In the genomic region with DNA sequence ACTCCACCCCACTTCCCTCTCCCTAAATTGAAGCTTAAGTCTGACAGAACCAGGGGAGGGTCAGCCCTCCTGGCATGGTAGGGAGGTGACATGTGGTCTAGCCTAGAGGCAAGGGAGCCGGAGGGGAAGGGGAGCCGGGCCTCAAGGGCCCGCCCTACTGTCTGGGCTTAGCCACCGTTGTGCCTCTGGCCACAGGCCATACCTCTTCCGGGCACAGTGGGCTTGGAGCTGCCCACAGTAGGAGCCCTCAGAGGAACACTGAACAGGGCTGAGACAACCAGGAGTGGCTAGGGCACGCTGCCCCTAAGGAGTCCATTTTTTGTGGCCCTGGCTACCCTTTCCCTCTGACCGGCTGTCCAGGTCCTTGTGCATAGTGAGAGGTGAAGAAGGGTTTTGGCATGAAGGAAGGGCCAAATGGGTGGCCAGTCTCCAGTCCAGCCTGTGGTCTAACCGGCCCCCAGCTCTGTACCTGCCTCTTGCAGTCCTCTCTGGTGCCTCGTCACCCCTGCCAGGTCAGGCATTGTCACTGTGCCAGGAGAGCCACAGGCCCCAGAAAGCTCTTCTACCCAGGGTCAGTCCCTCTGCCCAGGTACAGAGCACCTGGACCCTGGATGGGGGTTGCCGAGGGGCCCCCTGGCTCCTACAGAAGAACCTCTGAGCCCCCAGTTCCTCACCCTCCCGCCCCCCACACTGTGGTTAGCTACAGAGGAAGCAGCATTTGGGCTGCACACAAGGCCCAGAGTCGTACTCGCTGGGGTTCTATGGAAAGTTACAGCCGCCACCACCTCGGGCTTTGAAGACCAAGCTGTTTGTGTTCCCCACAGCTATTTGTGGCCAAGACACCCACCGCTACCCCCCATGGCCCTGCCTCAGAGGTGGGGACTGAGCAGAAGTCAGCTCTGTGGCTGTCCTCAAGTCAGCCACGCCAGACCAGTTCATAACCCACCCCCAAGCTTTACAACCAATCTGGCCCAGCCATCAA, we compare ENCODE assay signal across 21 mouse cellular contexts. TPM values are rescaled to one million over a fixed set of nuclear protein-coding genes. Genes with fewer than 3 reads are reported as not detected.
DNase-seq lines count a peak whose midpoint lies in the region; ATAC-seq lines count a peak whose summit lies in the region.
"Had no signal": no experiment of that assay in that cellular context is flagged by ENCODE, and none has a peak within 500 bp of the region (broad histone marks: within the 10 kb centered on the region; RNA-seq: fewer than 3 reads in every experiment).

No protein-coding gene starts in this region.

- no peaks in the 10 kb centered on the region for H3K36me3 ChIP-seq in embryonic facial prominence, embryonic 15.5 days
- no peaks in the 10 kb centered on the region for H3K36me3 ChIP-seq in embryonic facial prominence, embryonic 10.5 days (replicated peaks)
- H3K36me3 ChIP-seq: heart, embryonic 13.5 days; kidney, embryonic 15.5 days; neural tube, embryonic 12.5 days had no signal

- no peak overlapping the region for H3K4me2 ChIP-seq in embryonic facial prominence, embryonic 15.5 days (replicated peaks)
- H3K4me2 ChIP-seq: heart, embryonic 13.5 days; kidney, embryonic 15.5 days; lung, embryonic 14.5 days; neural tube, embryonic 12.5 days had no signal

- no peak overlapping the region for H3K9ac ChIP-seq in embryonic facial prominence, embryonic 15.5 days
- H3K9ac ChIP-seq: heart, embryonic 13.5 days; kidney, embryonic 15.5 days; lung, embryonic 14.5 days; neural tube, embryonic 12.5 days had no signal

- no peak overlapping the region for H3K4me3 ChIP-seq in embryonic facial prominence, embryonic 15.5 days (replicated peaks)
- no peak overlapping the region for H3K4me3 ChIP-seq in embryonic facial prominence, embryonic 10.5 days
- H3K4me3 ChIP-seq: heart, embryonic 13.5 days; kidney, embryonic 15.5 days; neural tube, embryonic 12.5 days had no signal

- peak; percentile 26; the same call in 1 of the 2 replicates for ATAC-seq in embryonic facial prominence, embryonic 15.5 days (ENCODE audit: insufficient number of reproducible peaks, low FRiP score, low TSS enrichment, low read depth)
- ATAC-seq in megakaryocyte, adult 5-6 weeks (ENCODE audit: poor library complexity, severe bottlenecking) = peak; percentile 58
- ATAC-seq: forebrain, embryonic 14.5 days; midbrain, embryonic 16.5 days had no signal

- H3K27ac ChIP-seq in embryonic facial prominence, embryonic 15.5 days (replicated peaks) = no peak overlapping the region
- no peak overlapping the region for H3K27ac ChIP-seq in embryonic facial prominence, embryonic 10.5 days (replicated peaks)
- H3K27ac ChIP-seq: heart, embryonic 13.5 days; kidney, embryonic 15.5 days; macrophage; neural tube, embryonic 12.5 days had no signal

- 82% methylated on average over 17 of the region's 17 CpGs for WGBS in embryonic facial prominence, embryonic 15.5 days
- 88% methylated on average over 17 of the region's 17 CpGs for WGBS in embryonic facial prominence, embryonic 10.5 days

- H3K4me1 ChIP-seq in embryonic facial prominence, embryonic 15.5 days = peaks cover 5% of the 10 kb centered on the region
- no peaks in the 10 kb centered on the region for H3K4me1 ChIP-seq in embryonic facial prominence, embryonic 10.5 days
- H3K4me1 ChIP-seq: kidney, embryonic 15.5 days; neural tube, embryonic 12.5 days had no signal

- H3K9me3 ChIP-seq in embryonic facial prominence, embryonic 15.5 days (replicated peaks) = no peaks in the 10 kb centered on the region
- H3K9me3 ChIP-seq in embryonic facial prominence, embryonic 10.5 days = no peaks in the 10 kb centered on the region
- H3K9me3 ChIP-seq: heart, embryonic 13.5 days; kidney, embryonic 15.5 days; neural tube, embryonic 12.5 days had no signal

- H3K27me3 ChIP-seq in embryonic facial prominence, embryonic 15.5 days = peaks cover 6% of the 10 kb centered on the region; the same call in 1 of the 2 replicates
- H3K27me3 ChIP-seq in embryonic facial prominence, embryonic 10.5 days (replicated peaks; ENCODE audit: low read depth, poor library complexity, severe bottlenecking) = peaks cover 12% of the 10 kb centered on the region
- H3K27me3 ChIP-seq: neural tube, embryonic 12.5 days had no signal

- DNase-seq in embryonic facial prominence, embryonic 10.5 days (ENCODE audit: low spot score) = no peak
- peak; percentile 55 to 61 for DNase-seq in CD8-positive naive resting alpha-beta T cell, adult 2 months (ENCODE audit: low read depth in 2 of 2, low spot score in 2 of 2)
- peak; percentile 82 for DNase-seq in thymus, postnatal 0 days (ENCODE audit: low spot score)
- DNase-seq in cerebellum, postnatal 25 days = no peak
- DNase-seq in heart, adult 8-10 months (ENCODE audit: low spot score) = no peak
- no peak for DNase-seq in right cerebral cortex, adult 18-20 months
- DNase-seq: adrenal gland, postnatal 25 days; cerebellum, adult 9-10 months; heart, postnatal 4 days; lung, embryonic 14.5 days; right cerebral cortex, postnatal 4 days had no signal

RNA-seq across cellular contexts. Expression of a gene that starts 22.3 kb away (rescaled TPM):
- polyA plus RNA-seq in embryonic facial prominence, embryonic 15.5 days (2015; fragmentation: Nextera tagmentation; extraction: Ambion mirVana) = 2.9 and 3.2 TPM in 2 replicates
- polyA plus RNA-seq in embryonic facial prominence, embryonic 10.5 days (2016; fragmentation: Nextera tagmentation; extraction: Ambion mirVana) = 0.04 TPM in 2 replicates
- 18.1 and 20.8 TPM in 2 replicates for total RNA-seq in megakaryocyte, adult 5-6 weeks (2015)
- total RNA-seq in megakaryocyte, adult 5-6 weeks (2017) = 4.3 and 6.5 TPM in 2 replicates
- 4.8 and 7.9 TPM in 2 replicates for polyA plus RNA-seq in thymus, postnatal 0 days (2015; fragmentation: Nextera tagmentation; extraction: Ambion mirVana)
- under 1 TPM; 0.35 to 0.69 (median 0.49) TPM for total RNA-seq in heart, adult 8-10 months (2022)
- total RNA-seq: layer of hippocampus, postnatal 25 days; left cerebral cortex, postnatal 25 days had no signal
- polyA plus RNA-seq: forebrain, embryonic 14.5 days; midbrain, embryonic 16.5 days had no signal

Comparison
In these comparisons a context has a peak if more than half of its experiments do, and no peak if none do; other contexts are left out.
1. DNase-seq: peak in CD8-positive naive resting alpha-beta T cell, adult 2 months (2 of 2) and thymus, postnatal 0 days (single experiment); none in embryonic facial prominence, embryonic 10.5 days (single experiment), cerebellum, postnatal 25 days (0 of 2), heart, adult 8-10 months (single experiment) and right cerebral cortex, adult 18-20 months (single experiment).